Mouse (Mus musculus): ENCODE results near the gene March7. TPM values are rescaled to one million over a fixed set of nuclear protein-coding genes. Genes with fewer than 3 reads are reported as not detected.

The March7 gene
- total RNA-seq, 2 experiments from 2014 or later = 26.9 to 27.9 TPM

DNA sequence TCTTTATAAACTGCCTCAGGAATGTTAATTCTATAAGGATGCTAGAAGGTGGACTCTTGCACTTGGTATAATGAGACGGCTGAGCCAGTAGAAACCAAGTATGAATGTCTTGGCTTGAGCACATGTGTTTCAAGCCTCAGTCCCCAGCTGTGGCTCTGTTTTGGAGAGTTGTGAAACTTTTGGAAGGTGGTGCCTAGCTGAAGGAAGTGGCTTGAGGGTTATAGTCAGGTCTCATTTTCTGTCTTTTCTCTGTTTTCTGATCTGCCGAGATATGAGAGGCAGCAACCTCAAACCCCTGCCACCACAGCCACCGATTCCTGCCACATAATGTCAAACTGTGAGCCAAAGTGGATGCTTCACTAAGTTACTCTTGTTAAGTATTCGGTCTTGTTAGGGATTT lies 68.9 kb downstream of the March7 start:
- intact Hi-C loops (cut with DNase I; ENCODE audit: low total_unique reads) = loop anchor here (5.0 kb wide), 1 partner anchor 1244 kb away; no protein-coding TSS in a partner anchor

DNA sequence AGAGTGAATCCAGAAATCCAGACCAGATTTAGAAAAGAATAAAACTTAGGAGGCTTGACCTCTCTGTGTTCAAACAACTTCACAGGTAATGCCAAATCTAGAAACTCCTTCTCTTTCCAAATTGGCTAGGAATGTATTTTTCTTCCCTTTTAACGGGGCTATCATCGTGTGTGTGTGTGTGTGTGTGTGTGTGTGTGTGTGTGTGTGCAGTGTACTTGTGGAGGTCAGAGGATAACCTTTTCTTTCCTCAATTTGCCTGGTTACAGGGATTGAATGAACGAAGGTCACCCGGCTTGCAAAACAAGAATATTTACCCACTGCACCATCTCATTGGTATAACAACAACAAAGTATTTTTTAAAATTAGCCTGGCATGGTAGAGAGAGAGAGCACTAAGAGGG lies 72.9 kb downstream of the March7 start:
- no peak for DNase-seq
- intact Hi-C loops (cut with DNase I; ENCODE audit: low total_unique reads) = no loop called here

More for the DNA sequence above, 68.9 kb downstream of the March7 start:
- no peak for DNase-seq

DNA sequence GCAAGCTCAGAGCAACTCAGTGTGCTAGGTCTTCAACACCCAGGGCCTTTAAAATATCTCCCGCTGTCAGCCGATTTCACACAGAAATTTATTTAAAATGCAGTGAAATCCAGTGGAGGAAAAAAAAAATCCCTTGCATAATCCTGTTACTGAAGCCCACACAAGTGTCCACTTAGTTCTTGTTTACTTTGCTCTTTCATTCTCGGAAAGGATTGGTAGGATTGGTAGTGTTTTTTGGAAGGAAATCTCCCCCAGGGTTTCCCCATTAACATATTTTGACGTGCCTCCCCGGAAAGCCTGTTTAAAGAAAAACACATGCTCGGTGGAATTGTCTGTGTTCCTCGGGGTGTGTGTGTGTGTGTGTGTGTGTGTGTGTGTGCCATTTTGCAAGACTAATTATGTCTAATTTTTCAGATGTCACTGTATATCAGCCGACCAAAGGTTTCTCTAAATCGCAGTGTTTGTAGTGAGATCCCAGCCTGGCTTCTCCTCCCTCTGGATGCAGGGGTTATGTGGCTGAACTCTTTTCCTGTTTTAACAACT lies 73.6 kb downstream of the March7 start:
- intact Hi-C loops (cut with DNase I; ENCODE audit: low total_unique reads) = no loop called here
- DNase-seq = no peak

DNA sequence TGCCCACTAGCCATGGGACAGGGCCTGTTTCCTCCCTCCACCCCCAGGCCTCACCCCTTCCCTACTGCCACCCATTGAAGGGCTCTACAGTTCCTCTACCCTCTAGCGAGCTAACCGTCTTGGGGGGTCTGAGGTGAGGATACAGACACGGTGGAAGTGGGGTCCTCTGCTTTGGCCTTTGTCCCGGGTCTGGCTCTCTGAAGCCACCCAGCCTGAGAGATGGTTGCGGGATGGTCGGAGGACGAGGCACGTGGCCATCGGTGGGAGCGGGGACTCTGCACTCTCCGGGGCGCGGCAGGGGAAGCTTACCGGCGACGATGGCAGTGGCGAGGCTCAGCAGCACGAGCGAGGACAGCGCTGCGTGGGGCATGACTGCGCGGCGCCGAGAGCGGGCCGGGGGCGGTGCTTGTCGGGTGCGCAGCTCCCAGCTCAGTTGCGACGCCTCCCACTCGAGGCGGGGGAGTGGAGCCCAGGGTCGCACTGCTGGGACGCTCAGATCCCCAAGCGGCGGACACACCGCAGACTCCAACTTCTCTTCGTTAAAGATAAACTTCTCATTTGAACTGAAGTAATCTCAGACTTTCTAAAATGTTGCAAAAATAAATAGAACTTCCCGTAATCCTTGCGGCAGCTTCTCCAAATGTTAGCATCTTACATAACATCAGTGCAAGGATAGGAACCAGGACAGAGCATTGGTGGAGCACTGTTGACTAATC lies 74.2 kb downstream of the March7 start:
- DNase-seq = peak; percentile 76
- intact Hi-C loops (cut with DNase I; ENCODE audit: low total_unique reads) = no loop called here

DNA sequence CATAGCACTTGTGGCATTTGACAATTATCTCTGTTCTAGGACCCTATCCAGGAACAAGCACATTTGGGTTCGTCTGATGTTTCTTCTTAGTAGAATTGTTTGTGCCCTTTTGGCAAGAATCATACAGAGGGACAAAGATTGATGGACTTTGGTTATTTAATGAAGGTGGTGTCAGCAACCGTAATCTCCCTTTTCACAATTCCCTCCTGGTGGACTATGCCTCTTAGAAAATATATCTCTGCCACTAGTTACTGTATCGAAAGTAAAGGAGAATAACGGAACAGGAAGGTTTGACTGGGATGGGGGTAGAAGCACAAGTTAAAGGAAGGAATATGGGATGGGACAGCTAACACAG lies 74.8 kb downstream of the March7 start, which contains the start of gene Cd302:
TSS of gene Cd302 (minus strand) at position 22 of the 355 bp plus-strand sequence.
- no peak for DNase-seq
- intact Hi-C loops (cut with DNase I; ENCODE audit: low total_unique reads) = no loop called here

DNA sequence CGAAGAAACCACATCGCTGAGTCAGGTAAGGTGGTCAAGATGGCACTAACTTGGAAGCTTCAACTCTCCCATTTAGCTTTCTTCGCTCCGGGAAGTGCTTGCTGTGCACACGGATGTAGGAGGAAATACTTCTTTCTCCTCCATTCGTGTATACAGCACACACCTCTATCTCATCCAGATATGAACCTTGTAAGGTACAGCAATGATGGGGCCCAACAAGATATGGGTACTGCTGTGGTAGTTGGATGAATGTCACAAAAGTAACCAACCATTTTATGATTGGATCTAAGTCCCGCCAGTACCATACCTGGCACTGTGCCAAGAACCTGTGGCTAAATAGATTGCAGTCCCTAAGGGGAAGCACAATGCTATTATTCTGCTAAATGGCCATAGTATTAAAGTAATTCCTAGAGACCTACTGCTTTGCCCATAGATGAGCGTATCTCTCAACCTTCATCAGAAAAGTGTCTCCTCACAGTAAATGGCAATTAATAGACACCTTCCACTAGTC lies 75.5 kb downstream of the March7 start:
- intact Hi-C loops (cut with DNase I; ENCODE audit: low total_unique reads) = no loop called here
- no peak for DNase-seq

DNA sequence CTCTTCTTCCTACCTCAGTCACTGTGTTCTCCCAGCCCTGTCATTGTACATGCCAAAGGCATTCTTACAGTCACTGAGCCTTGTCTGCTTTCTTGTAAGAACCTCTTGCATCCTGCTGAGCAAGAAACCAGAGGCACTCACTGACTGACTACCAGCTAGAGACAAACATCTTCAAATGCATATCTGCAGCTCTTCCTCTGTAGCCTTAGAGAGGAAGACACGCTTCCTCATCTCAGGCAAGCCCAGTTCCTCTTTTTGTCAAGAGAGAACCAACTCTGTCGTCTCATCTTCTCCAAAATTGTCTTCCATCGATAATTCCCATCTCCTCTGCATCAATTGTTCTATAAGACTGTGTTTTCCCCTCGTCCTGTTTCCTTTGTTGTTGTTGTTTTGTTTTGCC lies 78.9 kb downstream of the March7 start:
- intact Hi-C loops (cut with DNase I; ENCODE audit: low total_unique reads) = no loop called here
- DNase-seq = no peak

DNA sequence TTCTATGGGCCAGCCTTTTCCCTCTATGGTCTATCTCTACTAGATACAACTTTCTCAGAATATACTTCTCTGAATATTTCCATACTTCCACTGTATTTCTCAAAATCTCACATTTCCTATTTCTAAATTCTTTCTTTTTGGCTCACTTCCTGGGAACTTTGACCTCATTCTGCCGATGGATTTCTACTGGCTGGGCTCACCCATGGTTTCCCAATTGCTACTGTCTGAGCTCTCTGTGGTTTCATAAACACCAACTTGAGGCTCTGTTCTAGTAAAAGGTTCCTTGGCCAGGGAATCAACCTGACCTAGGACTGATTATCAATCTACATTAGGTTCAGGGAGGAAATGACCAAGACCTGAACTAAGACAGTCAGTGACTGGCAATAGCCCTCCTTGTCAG lies 79.8 kb downstream of the March7 start:
- intact Hi-C loops (cut with DNase I; ENCODE audit: low total_unique reads) = no loop called here
- no peak for DNase-seq

DNA sequence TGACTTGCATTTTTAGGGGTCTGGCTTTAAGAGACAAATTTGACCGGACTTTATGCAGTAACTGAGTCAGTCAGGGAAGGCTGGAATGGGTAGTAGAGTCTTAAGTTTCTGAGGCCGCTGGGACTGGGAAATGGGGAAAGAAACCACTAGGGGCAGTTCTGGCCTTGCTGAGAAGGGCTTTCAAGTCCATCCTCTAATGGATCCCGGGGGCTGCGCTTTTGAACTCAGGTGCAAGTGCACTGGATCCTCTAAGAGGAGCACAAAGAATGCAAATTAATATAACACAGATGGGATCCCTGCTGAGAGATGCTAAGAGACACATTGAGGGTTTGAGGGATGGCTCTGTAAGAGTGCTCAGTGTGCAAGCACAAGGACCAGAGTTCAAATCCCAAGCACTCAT lies 81.7 kb downstream of the March7 start:
- intact Hi-C loops (cut with DNase I; ENCODE audit: low total_unique reads) = no loop called here

DNA sequence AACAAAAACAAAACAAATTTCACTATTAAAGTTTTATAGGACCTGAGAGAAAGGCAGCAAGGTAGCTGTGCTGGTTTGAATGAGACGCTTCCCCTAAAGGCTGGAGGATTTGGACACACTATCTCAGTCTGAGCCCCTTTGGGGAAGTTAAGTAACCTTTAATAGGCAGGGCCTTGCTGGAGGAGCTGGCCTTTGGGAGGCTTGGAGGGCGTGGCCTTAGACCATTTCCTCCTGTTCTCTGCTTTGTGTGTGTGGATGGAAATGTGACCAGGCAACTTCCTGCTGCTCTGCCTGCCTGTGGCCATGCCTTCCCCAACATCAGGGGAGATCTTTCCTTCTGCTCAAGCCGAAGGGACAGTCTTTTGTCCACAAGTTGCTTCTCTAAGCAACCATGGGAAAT lies 88.6 kb downstream of the March7 start:
- intact Hi-C loops (cut with DNase I; ENCODE audit: low total_unique reads) = no loop called here
- DNase-seq = no peak

More for the DNA sequence above, 81.7 kb downstream of the March7 start:
- DNase-seq = no peak

DNA sequence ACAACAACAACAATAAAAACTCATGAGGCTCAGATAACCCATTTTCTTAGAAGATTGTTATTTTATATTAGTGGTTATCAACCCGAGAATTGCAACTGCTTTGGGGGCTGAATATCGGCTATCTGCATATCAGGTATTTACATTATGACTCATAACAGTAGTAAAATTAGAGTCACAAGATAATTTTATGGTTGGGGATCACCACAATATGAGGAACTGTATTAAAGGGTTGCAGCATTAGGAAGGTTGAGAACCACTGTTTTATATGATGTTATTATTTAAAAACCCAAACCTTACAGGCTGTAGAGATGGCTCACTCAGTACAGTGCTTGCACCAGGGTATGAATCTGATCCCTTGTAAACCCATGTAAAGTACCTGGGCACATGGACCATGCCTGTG lies 89.6 kb downstream of the March7 start:
- intact Hi-C loops (cut with DNase I; ENCODE audit: low total_unique reads) = no loop called here
- no peak for DNase-seq

Other genes starting within 250 kb of the March7 start
- 10 to 100 TPM; 31.2 to 34.9 TPM for gene Baz2b, start within 50 bp of the March7 start, total RNA-seq (2021)
- gene Cd302, start 74.6 kb downstream of the March7 start, total RNA-seq (2021) = 10 to 100 TPM in 1 of 2 experiments, 1 to 10 TPM in 1; 9.3 to 12.2 TPM
- under 1 TPM; 0.04 to 0.09 TPM for gene Ly75, start 173.4 kb downstream of the March7 start, total RNA-seq (2021)

Measured in gastrocnemius, postnatal 14 days (tissue).